8 mouse cellular contexts compared by ENCODE assay signal in the genomic region with DNA sequence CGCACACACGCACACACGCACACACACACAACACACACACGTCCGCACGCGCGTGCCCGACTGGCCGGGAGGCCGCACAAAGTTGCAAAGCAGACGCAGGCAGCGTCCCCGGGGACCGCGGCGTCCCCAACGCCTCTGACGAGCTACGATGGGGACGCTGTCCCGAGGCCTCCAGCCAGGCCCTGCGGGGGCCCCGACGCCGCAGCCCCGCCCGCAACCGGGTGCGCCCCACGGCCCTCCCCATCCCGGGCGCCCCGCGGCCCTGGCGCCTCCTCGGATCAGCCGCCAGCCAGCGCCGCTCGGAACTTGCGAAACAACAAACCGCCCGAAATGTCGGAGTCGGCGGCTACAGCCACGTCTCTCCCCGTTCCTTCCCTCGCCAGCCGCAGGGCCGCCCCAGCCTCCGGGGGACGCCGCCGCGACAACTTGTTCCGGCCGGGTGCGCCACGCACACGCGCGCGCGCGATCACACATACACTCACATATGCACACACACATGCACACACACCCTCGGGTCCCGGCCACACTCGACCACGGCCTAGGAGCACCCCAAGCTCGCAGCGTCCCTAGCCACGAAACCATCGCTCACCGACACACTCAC. TPM values are rescaled to one million over a fixed set of nuclear protein-coding genes. Genes with fewer than 3 reads are reported as not detected.
DNase-seq lines count a peak whose midpoint lies in the region; ATAC-seq and TF ChIP-seq lines count a peak whose summit lies in the region.

No protein-coding gene starts in this region.

- TF ChIP-seq CTCF in testis, adult 2 months (IDR thresholded peaks at IDR 0.05; ENCODE audit: control insufficient read depth, insufficient read depth, insufficient replicate concordance, low read depth, low read length), result no peak

- H3K4me2 ChIP-seq in liver, embryonic 16.5 days (ENCODE audit: low read depth, low read length), result peak overlapping the region; percentile 94
- peak overlapping the region; percentile 98 for H3K4me2 ChIP-seq in neural tube, embryonic 14.5 days (ENCODE audit: low read depth, low read length)

- no peaks in the 10 kb centered on the region for H3K36me3 ChIP-seq in testis, adult 2 months (ENCODE audit: control insufficient read depth, insufficient read depth, low read length)
- H3K36me3 ChIP-seq in liver, embryonic 16.5 days (ENCODE audit: control insufficient read depth, insufficient read depth), result no peaks in the 10 kb centered on the region
- H3K36me3 ChIP-seq in neural tube, embryonic 14.5 days (ENCODE audit: control insufficient read depth, insufficient read depth, low read length), result no peaks in the 10 kb centered on the region

- peak overlapping the region; percentile 75 for H3K4me3 ChIP-seq in testis, adult 2 months (ENCODE audit: control insufficient read depth, low read depth, low read length)
- H3K4me3 ChIP-seq in liver, embryonic 16.5 days (ENCODE audit: low read depth, low read length), result peak overlapping the region; percentile 70
- H3K4me3 ChIP-seq in neural tube, embryonic 14.5 days (ENCODE audit: low read depth, low read length), result peak overlapping the region; percentile 56

- H3K27me3 ChIP-seq in testis, adult 2 months (ENCODE audit: control insufficient read depth, insufficient read depth, low read length), result no peaks in the 10 kb centered on the region
- H3K27me3 ChIP-seq in liver, embryonic 16.5 days (ENCODE audit: control insufficient read depth, insufficient read depth, low read depth, low read length), result peaks cover 66% of the 10 kb centered on the region
- H3K27me3 ChIP-seq in neural tube, embryonic 14.5 days (ENCODE audit: control insufficient read depth, insufficient read depth, low read length), result peaks cover 17% of the 10 kb centered on the region

- ATAC-seq in liver, embryonic 16.5 days (ENCODE audit: low read depth), result 0 out of 2 replicates have a peak, but pooled peaks have one; percentile 31
- peak; percentile 50; the same call in 1 of the 2 replicates for ATAC-seq in neural tube, embryonic 14.5 days (ENCODE audit: low read depth)

- H3K4me1 ChIP-seq in testis, adult 2 months (ENCODE audit: control insufficient read depth, insufficient read depth, low read length), result peaks cover 28% of the 10 kb centered on the region
- peaks cover 41% of the 10 kb centered on the region for H3K4me1 ChIP-seq in liver, embryonic 16.5 days (ENCODE audit: control insufficient read depth, low read depth, low read length)
- peaks cover 8% of the 10 kb centered on the region; the same call in 1 of the 2 replicates for H3K4me1 ChIP-seq in neural tube, embryonic 14.5 days (ENCODE audit: control insufficient read depth, insufficient read depth, low read length)

- peak overlapping the region; percentile 72 for H3K9ac ChIP-seq in liver, embryonic 16.5 days (ENCODE audit: low read depth, low read length)
- H3K9ac ChIP-seq in neural tube, embryonic 14.5 days (replicated peaks; ENCODE audit: low read depth, low read length), result peak overlapping the region; percentile 63

- no peak for TF ChIP-seq POLR2A in testis, adult 2 months (IDR thresholded peaks at IDR 0.05; ENCODE audit: control insufficient read depth, low read depth, low read length)

- no peak overlapping the region for H3K27ac ChIP-seq in testis, adult 2 months (ENCODE audit: control insufficient read depth, insufficient read depth, low read depth, low read length)
- no peak overlapping the region for H3K27ac ChIP-seq in liver, embryonic 16.5 days (ENCODE audit: low read length)
- no peak overlapping the region for H3K27ac ChIP-seq in neural tube, embryonic 14.5 days (ENCODE audit: low read depth, low read length)

- no peak for DNase-seq in testis, postnatal 14 days (ENCODE audit: low spot score)
- DNase-seq in cerebellum, adult 9-11 months, result peak; percentile 46
- peak; percentile 43 for DNase-seq in gastrocnemius, postnatal 10 days
- peak; percentile 45 for DNase-seq in induced T-regulatory cell, adult 2 months (ENCODE audit: low read depth)
- DNase-seq in yolk sac, embryonic 10.5 days (ENCODE audit: low spot score), result no peak

- no peaks in the 10 kb centered on the region for H3K9me3 ChIP-seq in liver, embryonic 16.5 days (replicated peaks; ENCODE audit: control insufficient read depth, low read length)
- H3K9me3 ChIP-seq in neural tube, embryonic 14.5 days (ENCODE audit: control insufficient read depth, low read length), result no peaks in the 10 kb centered on the region

- WGBS in liver, embryonic 16.5 days (ENCODE audit: insufficient replicate concordance), result under 1% methylated on average over 68 of the region's 76 CpGs
- WGBS in neural tube, embryonic 14.5 days, result under 1% methylated on average over 76 of the region's 76 CpGs

RNA-seq across cellular contexts. Expression of a gene that starts 1.1 kb away (rescaled TPM):
- polyA plus RNA-seq in testis, adult 2 months (2012; rRNA removed), result 2.5 and 3.1 TPM in 2 replicates
- total RNA-seq in gastrocnemius, postnatal 10 days (2021), result 1 to 10 TPM; 1.3 to 1.8 TPM
- 3.4 and 5.0 TPM in 2 replicates for polyA plus RNA-seq in liver, embryonic 16.5 days (2015; fragmentation: Nextera tagmentation; extraction: Ambion mirVana)
- polyA plus RNA-seq in neural tube, embryonic 14.5 days (2014; fragmentation: Nextera tagmentation; extraction: Ambion mirVana), result 15.3 and 18.1 TPM in 2 replicates

RNA-seq across cellular contexts. Expression of a gene that starts 6.3 kb away (rescaled TPM):
- polyA plus RNA-seq in testis, adult 2 months (2012; rRNA removed), result 17.2 and 19.3 TPM in 2 replicates
- 10 to 100 TPM; 19.0 to 22.4 TPM for total RNA-seq in gastrocnemius, postnatal 10 days (2021)
- 32.8 and 33.0 TPM in 2 replicates for polyA plus RNA-seq in liver, embryonic 16.5 days (2015; fragmentation: Nextera tagmentation; extraction: Ambion mirVana)
- 32.6 and 34.9 TPM in 2 replicates for polyA plus RNA-seq in neural tube, embryonic 14.5 days (2014; fragmentation: Nextera tagmentation; extraction: Ambion mirVana)

RNA-seq across cellular contexts. Expression of a gene that starts 36.4 kb away (rescaled TPM):
- polyA plus RNA-seq in testis, adult 2 months (2012; rRNA removed), result 41.6 and 44.1 TPM in 2 replicates
- total RNA-seq in gastrocnemius, postnatal 10 days (2021), result 10 to 100 TPM; 43.0 to 57.9 TPM
- 51.2 and 51.9 TPM in 2 replicates for polyA plus RNA-seq in liver, embryonic 16.5 days (2015; fragmentation: Nextera tagmentation; extraction: Ambion mirVana)
- polyA plus RNA-seq in neural tube, embryonic 14.5 days (2014; fragmentation: Nextera tagmentation; extraction: Ambion mirVana), result 88.5 and 102 TPM in 2 replicates

Comparison
In these comparisons a context has a peak if more than half of its experiments do, and no peak if none do; other contexts are left out.
1. DNase-seq: peak in cerebellum, adult 9-11 months (single experiment), gastrocnemius, postnatal 10 days (single experiment) and induced T-regulatory cell, adult 2 months (single experiment); none in testis, postnatal 14 days (single experiment) and yolk sac, embryonic 10.5 days (single experiment).
2. Peak in every context shown above with its lines, with median percentiles within 50 percentile points of each other: H3K4me3 ChIP-seq.